Mouse (Mus musculus): ENCODE data around the gene Cox17.
"Not testable (repeated sequence)": the region's sequence is repeated elsewhere in the genome, so short reads cannot be mapped to it uniquely, and the experiment has no call there.

The Cox17 gene

GRCm38 (mm10) chr16:38346529-38347325 is at the start of gene Cox17, which contains the start of gene Gm21987:
Cox17 (plus strand) TSS chr16:38346991.
Gm21987 (plus strand) TSS chr16:38347040.
- peak; percentile 93 for DNase-seq (ENCODE audit: low spot score)

DNA sequence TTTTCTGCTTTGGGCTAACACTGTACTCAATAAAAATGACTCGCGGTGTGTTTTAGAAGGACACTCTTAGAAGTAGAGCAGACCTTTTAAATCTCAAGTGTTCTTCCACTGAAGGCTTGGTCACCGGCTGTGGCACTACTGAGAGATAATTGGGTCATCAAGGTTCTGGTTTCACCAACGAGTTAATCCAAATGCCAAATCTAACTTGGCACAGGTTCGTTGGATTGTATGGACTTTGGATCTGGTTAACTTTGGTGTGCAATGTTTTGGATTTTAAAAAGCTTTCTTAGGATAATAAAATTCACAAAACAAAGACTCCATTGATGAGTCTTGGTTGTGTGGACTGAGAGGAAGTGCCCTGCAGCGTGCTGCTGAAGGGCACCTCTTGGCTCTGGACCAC is 48.4 kb upstream of the Cox17 start:
- DNase-seq (ENCODE audit: low spot score) = no peak

- DNase-seq (ENCODE audit: low spot score) = no peak
Observed at GRCm38 (mm10) chr16:38302367-38302766, 44.4 kb upstream of the Cox17 start.

DNA sequence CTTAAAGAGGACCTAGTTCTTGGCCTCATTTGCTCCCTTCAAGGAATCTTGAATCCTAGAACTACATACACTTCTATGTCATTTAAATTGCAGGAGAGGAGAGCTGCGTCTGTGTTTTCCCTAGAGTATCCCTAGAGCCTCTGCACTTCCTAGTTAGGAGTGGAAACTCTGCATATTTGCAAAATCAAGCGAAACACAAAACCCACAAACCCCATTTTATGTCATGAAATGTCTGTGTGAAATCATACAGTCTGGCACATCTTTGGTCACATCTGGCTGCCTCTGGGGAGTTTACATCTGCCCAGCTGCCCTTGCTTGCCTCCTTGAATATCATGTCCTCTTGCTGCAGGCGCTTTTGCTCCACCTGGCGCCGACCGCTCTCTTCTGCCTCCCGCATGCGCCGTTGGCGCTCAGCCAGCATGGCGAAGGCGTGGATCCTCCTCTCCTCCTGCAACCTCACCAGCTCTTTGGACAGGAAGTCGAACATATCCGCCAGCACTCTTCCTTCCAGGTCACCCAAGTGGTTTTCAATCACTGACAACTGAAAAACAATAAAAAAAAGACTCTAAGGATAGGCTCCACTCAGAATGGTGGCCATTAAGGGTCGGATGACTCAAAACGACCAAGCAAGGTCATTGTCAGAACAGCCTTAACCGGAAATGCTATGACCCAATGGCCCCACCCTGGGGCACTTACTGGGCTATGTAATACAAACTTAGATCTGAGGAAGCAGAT is 42.2 kb upstream of the Cox17 start:
- no peak for DNase-seq (ENCODE audit: low spot score)

DNA sequence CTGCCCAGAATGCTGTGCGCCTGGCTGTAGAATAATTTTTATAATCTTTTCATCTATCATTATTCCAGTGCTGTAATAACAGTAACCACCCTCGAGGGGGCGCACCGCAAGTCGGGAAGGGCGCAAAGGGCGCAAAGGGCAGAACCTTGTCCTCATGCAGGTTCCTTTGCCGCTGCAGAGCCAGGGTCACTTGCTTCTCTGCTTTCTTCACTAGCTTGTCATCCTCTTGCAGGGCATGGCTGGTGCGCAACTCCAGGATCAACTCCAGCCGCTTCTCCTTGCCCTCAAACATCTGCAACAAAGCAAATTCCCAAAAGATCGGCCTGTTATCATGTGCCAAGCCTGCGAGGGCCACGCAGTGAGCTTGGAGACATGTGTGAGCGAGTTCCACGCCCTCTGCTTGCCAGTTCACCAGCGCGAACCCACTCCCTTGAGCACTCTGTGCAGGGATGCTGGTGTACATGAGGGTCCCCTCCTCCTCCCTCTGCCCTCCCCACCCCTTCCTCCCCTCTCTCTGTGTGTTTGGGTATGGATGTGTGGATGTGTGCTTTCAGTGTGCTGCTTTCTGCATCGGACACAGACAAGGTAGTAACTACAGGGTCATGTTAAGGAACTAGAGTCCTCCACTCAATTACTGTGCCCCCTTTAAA is 40.1 kb upstream of the Cox17 start:
- DNase-seq (ENCODE audit: low spot score) = no peak

DNA sequence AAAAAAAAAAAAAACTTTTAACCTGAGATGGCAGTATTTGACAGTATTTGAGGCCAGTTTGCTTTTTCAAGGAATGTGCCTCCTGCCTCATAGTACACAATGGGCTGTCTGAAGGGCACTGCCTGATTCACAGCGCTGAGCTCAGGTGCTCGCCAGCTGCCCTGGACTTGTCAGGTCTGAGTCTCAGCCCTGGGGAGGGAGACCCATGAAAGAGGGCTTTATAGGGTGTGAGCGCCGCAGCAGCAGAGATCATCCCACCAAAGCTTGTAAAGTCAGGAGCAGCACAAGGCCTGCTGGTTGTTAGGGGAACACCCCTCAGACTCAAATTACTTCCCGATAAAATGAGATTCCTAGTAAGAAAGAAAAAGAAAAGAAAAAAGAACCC is 39.6 kb upstream of the Cox17 start:
- no peak for DNase-seq (ENCODE audit: low spot score)

GRCm38 (mm10) chr16:38307651-38308050 is 39.1 kb upstream of the Cox17 start:
- DNase-seq (ENCODE audit: low spot score) = no peak

DNA sequence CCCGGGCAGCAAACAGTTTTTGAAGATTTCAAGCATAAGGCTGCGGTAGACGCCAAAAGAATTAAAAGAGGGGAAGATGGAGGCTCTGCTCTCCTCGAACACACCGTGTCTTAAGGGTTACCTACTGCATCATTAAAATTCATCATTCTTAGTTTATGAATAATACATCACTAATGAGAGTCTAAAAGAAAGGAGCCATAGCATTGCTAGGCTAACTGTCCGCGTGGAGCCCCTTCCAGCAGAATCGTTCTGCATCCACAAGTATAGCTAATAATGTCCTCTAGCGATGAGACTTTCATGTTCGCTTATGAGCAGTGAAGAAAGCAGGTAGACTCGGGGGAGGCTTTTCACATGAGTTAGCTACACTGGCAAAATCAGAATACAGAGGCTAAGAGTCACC is 38.6 kb upstream of the Cox17 start:
- no peak for DNase-seq (ENCODE audit: low spot score)

- DNase-seq (ENCODE audit: low spot score) = no peak
Observed at GRCm38 (mm10) chr16:38318492-38318891, 28.3 kb upstream of the Cox17 start.

DNA sequence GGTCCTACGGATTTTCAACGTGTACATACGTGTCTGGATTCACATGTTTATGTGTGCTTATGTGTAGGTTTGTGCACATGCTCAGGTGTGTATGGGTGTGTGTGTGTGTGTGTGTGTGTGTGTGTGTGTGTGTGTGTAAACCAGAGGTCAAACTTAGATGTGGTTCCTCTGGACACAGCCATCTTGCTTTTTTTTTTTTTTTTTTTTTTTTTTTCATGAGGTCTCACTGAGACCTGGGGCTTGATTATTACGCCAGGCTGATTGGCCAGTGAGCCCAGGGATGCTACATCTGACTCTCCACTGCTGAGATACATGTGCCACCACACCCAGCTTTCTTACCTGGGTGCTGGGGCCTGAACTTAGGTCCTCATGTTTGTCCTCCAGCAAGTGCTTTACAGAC is 27.7 kb upstream of the Cox17 start:
- no peak for DNase-seq (ENCODE audit: low spot score)

GRCm38 (mm10) chr16:38321452-38321935 is 25.3 kb upstream of the Cox17 start:
- DNase-seq (ENCODE audit: low spot score) = peak; percentile 32

- DNase-seq (ENCODE audit: low spot score) = no peak
Observed at GRCm38 (mm10) chr16:38324311-38324710, 22.5 kb upstream of the Cox17 start.

DNA sequence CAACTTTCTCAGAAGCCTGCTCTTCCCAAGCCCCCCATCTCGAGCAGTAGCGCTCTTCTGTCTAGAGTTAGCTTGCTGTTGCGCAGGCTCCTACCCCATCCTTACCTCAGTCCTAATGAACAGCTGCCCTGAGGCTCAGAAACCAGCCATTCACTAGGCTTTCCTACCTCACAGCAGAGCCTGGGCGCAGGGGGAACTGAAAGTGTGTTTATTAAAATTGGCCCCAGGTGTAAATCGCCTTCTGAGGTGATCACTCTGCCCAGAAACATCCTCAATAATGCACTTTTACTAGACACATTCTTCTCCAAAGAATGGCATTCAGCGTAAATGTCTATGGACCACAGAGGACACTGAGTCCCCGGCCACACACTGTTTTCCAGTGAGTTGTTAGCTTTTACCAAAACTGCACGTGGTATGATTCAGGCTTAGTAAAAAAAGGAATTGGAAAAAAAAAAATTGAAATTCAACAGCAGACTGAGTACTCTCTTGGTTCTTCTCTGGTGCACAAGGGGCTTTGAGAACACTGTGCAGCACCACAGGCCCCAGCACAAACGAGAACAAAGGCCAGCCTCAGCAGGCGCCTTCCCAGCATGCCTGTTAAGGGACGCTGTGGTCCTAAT is 19.9 kb upstream of the Cox17 start:
- DNase-seq (ENCODE audit: low spot score) = no peak

DNA sequence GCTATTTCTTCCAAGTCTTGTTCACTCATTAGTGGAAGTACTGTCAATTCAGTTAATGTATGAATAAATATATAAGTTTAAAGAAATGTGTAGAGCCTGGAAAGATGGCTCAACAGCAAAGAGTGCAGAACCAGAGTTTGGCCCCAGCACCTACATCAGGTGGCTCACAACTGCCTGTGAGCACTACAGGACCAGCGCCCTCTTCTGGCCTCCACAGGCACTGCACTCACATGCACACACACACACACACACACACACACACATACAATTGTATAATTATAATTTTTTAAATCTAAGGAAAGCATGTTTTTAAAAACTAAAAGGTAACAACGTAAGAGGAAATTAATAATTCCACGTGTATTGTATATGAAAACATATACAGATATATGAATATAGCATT is 17.5 kb upstream of the Cox17 start:
- DNase-seq (ENCODE audit: low spot score) = no peak

DNA sequence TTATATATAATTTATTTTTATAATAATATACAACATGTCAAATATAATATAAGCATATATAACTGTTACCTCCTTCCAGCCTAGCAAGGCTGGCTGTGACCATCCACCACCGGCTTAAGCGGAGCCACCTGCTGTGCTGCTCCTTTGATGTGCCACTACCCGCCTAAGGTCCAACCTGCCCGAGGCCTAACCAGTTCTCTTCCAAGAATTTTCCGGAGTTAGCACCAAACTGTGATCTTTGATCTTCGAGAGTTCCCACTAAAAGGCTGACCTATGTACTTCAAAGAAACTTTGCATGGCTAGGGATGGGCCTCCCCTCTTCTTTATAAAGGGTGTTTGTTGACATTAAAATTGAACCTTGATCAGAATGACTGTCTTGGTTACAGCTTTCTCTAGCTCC is 12.4 kb upstream of the Cox17 start:
- no peak for DNase-seq (ENCODE audit: low spot score)

DNA sequence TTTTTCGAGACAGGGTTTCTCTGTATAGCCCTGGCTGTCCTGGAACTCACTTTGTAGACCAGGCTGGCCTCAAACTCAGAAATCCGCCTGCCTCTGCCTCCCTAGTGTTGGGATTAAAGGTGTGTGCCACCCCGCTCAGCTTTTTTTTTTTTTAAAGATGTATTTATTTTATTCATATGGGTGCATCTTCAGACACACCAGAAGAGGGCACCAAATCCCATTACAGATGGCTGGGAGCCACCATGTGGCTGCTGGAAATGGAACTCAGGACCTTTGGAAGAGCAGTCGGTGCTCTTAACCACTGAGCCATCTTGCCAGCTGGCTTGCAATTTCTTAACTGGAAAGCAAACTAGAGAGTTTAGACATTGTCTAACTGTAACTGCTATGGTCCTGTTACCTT is 8.7 kb upstream of the Cox17 start:
- DNase-seq (ENCODE audit: low spot score) = not testable (repeated sequence)

GRCm38 (mm10) chr16:38341396-38342324 is 5.1 kb upstream of the Cox17 start, which contains the start of gene Maats1:
Maats1 (minus strand) TSS chr16:38342143.
- DNase-seq (ENCODE audit: low spot score) = peak; percentile 81

DNA sequence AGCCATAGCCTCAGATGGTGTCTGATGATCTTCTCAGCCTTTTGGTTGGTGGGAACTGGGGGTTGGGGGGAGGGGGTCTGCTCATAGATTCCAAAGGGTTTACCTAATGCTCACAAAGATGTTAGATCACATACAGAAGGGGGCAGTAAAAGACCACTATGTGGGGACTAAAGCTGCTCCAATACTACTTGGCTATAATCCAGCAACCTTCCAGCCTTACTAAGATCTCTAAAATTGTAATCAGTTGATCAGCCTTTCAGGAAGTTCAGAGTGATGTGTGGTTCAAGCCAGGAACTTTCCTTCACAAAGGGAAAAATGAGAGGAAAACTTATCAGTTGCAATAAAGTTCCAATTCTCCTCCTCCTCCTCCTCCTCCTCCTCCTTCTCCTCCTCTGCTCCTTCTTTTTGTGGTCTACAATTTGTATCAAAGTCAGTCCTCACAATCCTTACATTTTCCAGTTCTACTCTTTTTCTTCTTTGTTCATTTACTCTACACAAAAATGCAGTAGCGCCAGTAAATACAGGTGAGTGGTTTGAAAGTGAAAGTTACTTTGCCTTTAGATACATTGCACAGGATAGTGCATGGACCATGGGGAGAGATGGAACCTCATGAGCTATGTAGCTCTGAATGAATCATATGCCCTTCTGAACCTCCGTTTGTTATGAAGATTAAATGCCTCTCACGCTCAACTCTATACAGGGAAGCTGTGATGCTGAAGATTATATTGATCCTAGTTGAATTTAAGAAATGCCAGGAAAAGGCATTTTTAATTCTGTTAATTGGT is 1.7 kb upstream of the Cox17 start:
- DNase-seq (ENCODE audit: low spot score) = no peak

- DNase-seq (ENCODE audit: low spot score) = no peak
Observed at GRCm38 (mm10) chr16:38347588-38347987, 797 bp downstream of the Cox17 start.

GRCm38 (mm10) chr16:38348217-38348761 is 1.5 kb downstream of the Cox17 start:
- DNase-seq (ENCODE audit: low spot score) = no peak

Data from urinary bladder, postnatal 14 days (tissue).